Mouse (Mus musculus) erythroblast, embryonic 14.5 days (primary cell): ENCODE measurements at regions not wholly inside any gene's neighbourhood (a gene's known extent, or its start where the extent isn't known, plus 50 kb on each side); places are given as distances from the start of the nearest gene placed in this dataset.

Experiments
- GATA1 ChIP-seq: IDR thresholded peaks from 2 replicates; pipeline ENCODE4 v1.6.1; 2012; ENCODE audit warnings: low read length, inconsistent platforms, mixed read lengths
- TAL1 ChIP-seq: IDR thresholded peaks from 3 replicates; pipeline ENCODE4 v1.6.1; 2012; ENCODE audit warnings: low read length, inconsistent platforms, mixed read lengths

GRCm38 (mm10) chr10:97047566-97047965 lies 430.8 kb downstream of the Btg1 start:
- TF ChIP-seq GATA1 (no peak), TAL1 (no peak)
